Mouse (Mus musculus) kidney, embryonic 16.5 days (tissue): Measurements from ENCODE around the gene B4galnt1. TPM values are rescaled to one million over a fixed set of nuclear protein-coding genes. Genes with fewer than 3 reads are reported as not detected.
"Not testable (repeated sequence)": the region's sequence is repeated elsewhere in the genome, so short reads cannot be mapped to it uniquely, and the experiment has no call there.

Source experiments
- ATAC-seq: fragments of 200-750 bp; cut with Nextera tagmentation; 2 replicates; pipeline ENCODE4 v1.8.0; 2017; ENCODE audit warnings: moderate TSS enrichment; ENCODE audit not compliant: low FRiP score, low TSS enrichment
- H3K27ac ChIP-seq: fragments of 300-500 bp; sonication (generic); 2 replicates; pipeline ENCODE4 v1.5.1; 2014; ENCODE audit warnings: low read length
- H3K27me3 ChIP-seq: fragments of 300-500 bp; sonication (generic); 2 replicates; pipeline ENCODE4 v1.6.1; 2014; ENCODE audit warnings: low read length, control low read depth, mixed read lengths; ENCODE audit not compliant: insufficient read depth
- H3K36me3 ChIP-seq: fragments of 300-500 bp; sonication (generic); 2 replicates; pipeline ENCODE4 v1.6.1; 2014; ENCODE audit warnings: low read length, control low read depth, mixed read lengths; ENCODE audit not compliant: insufficient read depth
- H3K4me1 ChIP-seq: fragments of 300-500 bp; sonication (generic); 2 replicates; pipeline ENCODE4 v1.6.1; 2014; ENCODE audit warnings: low read length, control low read depth, mixed read lengths; ENCODE audit not compliant: insufficient read depth
- H3K4me2 ChIP-seq: fragments of 300-500 bp; sonication (generic); replicated peaks from 2 replicates; pipeline ENCODE4 v1.6.1; 2014; ENCODE audit warnings: low read depth, low read length
- H3K4me3 ChIP-seq: fragments of 300-500 bp; sonication (generic); 2 replicates; pipeline ENCODE4 v1.5.1; 2014; ENCODE audit warnings: mild to moderate bottlenecking, low read length
- H3K9ac ChIP-seq: fragments of 300-500 bp; sonication (generic); replicated peaks from 2 replicates; pipeline ENCODE4 v1.6.1; 2014; ENCODE audit warnings: low read length
- H3K9me3 ChIP-seq: fragments of 300-500 bp; sonication (generic); 2 replicates; pipeline ENCODE4 v1.6.1; 2016; ENCODE audit warnings: low read length, control low read depth
- whole genome bisulfite sequencing: fragments of 180-500 bp; shearing (Covaris S2); extraction: QIAGEN DNeasy Blood & Tissue Kit; methylation state at CpG from one replicate; pipeline ENCODE4 v1.1.7; 2014; 5-methylcytosine and 5-hydroxymethylcytosine counted together
- polyA plus RNA-seq: library from polyadenylated mRNA; unstranded; fragments of >200 nt; fragmentation: Nextera tagmentation; extraction: Ambion mirVana; gene quantifications from 2 replicates; pipeline ENCODE4 v1.2.1, GENCODE M21; 2015

Gene B4galnt1
- polyA plus RNA-seq, 1 experiment from 2014 or later = 7.2 TPM

GRCm38 (mm10) chr10:127126579-127126978, 38.4 kb upstream of the B4galnt1 start:
- peaks cover 7% of the 10 kb centered on the region for H3K4me1 ChIP-seq
- no peak for ATAC-seq
- H3K4me3 ChIP-seq = no peak overlapping the region
- no peaks in the 10 kb centered on the region for H3K9me3 ChIP-seq
- no peaks in the 10 kb centered on the region for H3K27me3 ChIP-seq
- H3K9ac ChIP-seq = no peak overlapping the region
- H3K36me3 ChIP-seq = no peaks in the 10 kb centered on the region
- no peak overlapping the region for H3K27ac ChIP-seq
- no peak overlapping the region for H3K4me2 ChIP-seq
- WGBS = 78% methylated on average over 5 of the region's 5 CpGs

DNA sequence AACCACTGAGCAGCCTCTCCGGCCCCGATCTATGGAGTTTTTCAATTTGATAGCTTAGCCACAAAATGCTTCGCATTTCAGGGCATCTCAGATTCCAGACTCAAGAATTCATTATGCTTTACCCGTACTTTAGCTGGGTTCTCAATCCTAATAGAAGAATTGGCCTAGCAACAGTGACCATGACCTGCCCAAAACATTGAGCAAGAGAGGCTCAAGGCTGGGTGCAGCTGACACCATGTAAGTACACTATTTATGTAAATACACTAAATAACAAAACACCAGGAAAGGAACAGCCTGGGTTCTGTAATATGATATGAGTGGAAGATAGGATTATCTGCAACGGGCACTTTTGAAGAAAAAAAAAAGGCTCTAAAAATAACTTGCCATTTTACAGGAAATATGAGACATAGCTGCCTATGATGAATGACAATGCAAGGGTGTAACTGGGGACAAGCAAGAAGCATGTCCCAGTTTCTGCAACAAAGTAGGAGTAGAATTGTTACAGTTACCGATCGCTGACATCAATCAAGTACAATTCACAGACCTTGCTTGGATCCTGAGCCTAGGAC, 37.2 kb upstream of the B4galnt1 start:
- Histone ChIP-seq H3K9ac (no peak overlapping the region), H3K27ac (no peak overlapping the region), H3K27me3 (no peaks in the 10 kb centered on the region), H3K4me3 (no peak overlapping the region), H3K4me1 (peaks cover 6% of the 10 kb centered on the region), H3K4me2 (no peak overlapping the region), H3K9me3 (no peaks in the 10 kb centered on the region), H3K36me3 (no peaks in the 10 kb centered on the region)
- WGBS = 67% methylated on average over 7 of the region's 7 CpGs
- no peak for ATAC-seq

DNA sequence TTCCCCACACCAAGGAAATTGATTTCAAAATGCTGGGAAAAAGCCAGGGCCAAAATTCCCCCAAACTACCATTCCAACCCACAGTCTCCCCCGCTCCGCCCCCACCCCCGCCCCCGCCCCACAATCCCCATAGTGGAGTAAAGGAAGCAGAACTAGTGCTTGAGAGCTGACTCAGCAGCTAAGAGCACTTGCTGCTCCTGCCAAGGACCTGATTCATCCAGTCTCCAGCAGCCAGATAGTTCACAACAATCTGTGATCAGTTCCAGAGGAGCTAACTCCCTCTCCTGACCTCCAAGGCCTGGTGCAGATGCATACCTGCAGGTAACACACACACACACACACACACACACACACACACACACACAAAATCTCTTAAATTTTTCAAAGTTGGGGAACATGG, 35.6 kb upstream of the B4galnt1 start:
- ATAC-seq = no peak
- H3K9me3 ChIP-seq = no peaks in the 10 kb centered on the region
- no peak overlapping the region for H3K4me2 ChIP-seq
- H3K4me1 ChIP-seq = no peaks in the 10 kb centered on the region
- no peaks in the 10 kb centered on the region for H3K36me3 ChIP-seq
- H3K27ac ChIP-seq = no peak overlapping the region
- H3K4me3 ChIP-seq = no peak overlapping the region
- no peaks in the 10 kb centered on the region for H3K27me3 ChIP-seq
- 76% methylated on average over 4 of the region's 4 CpGs for WGBS
- H3K9ac ChIP-seq = no peak overlapping the region

- whole genome bisulfite sequencing = 53% methylated on average over 5 of the region's 5 CpGs
- H3K36me3 ChIP-seq = no peaks in the 10 kb centered on the region
- no peak overlapping the region for H3K4me2 ChIP-seq
- H3K9me3 ChIP-seq = no peaks in the 10 kb centered on the region
- no peak for ATAC-seq
- H3K4me1 ChIP-seq = no peaks in the 10 kb centered on the region
- no peak overlapping the region for H3K4me3 ChIP-seq
- H3K9ac ChIP-seq = no peak overlapping the region
- H3K27ac ChIP-seq = no peak overlapping the region
- no peaks in the 10 kb centered on the region for H3K27me3 ChIP-seq
These were observed 32.6 kb upstream of the B4galnt1 start for GRCm38 (mm10) chr10:127132469-127132868.

GRCm38 (mm10) chr10:127134394-127135035, 30.5 kb upstream of the B4galnt1 start:
- WGBS = 87% methylated on average over 3 of the region's 3 CpGs
- H3K4me3 ChIP-seq, H3K4me2 ChIP-seq: not testable (repeated sequence)

DNA sequence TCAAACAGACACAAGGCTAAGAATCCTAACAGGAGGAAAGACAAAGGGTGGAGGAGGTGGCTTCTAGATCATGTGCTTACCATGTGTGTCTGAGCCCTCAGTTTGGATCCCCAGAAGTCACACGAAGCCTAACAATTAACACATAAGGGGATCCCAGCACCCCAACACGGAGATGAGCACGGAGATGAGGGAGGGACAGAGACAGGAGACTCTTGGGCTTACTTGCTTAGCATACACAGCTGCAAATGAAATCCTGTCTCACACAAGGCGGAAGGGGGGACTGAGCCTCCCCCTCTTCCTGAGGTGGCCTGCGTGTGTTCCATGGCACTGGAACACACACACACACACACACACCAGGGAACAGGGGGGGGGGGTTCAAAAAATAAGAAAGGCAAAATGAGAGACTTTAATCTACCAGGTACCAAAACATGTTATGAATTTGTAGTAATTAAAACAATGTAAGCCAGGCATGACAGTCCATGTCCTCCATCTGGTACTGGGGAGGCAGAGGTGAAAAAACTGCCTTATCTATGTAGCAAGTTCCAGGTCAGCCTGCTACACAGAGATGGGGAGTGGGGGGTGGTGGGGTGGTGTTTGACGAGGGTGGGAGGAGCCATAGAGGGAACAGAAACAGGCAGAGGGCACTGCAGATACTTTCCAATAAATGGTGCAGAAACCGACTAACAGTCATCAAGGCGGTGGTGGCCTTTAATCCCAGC, 29.7 kb upstream of the B4galnt1 start:
- no peak overlapping the region for H3K27ac ChIP-seq
- no peak for ATAC-seq
- 58% methylated on average over 8 of the region's 8 CpGs for WGBS

More at GRCm38 (mm10) chr10:127134394-127135035, 30.5 kb upstream of the B4galnt1 start:
- H3K36me3 ChIP-seq, H3K27ac ChIP-seq, H3K27me3 ChIP-seq, H3K9me3 ChIP-seq, H3K4me1 ChIP-seq, H3K9ac ChIP-seq, ATAC-seq: not testable (repeated sequence)

DNA sequence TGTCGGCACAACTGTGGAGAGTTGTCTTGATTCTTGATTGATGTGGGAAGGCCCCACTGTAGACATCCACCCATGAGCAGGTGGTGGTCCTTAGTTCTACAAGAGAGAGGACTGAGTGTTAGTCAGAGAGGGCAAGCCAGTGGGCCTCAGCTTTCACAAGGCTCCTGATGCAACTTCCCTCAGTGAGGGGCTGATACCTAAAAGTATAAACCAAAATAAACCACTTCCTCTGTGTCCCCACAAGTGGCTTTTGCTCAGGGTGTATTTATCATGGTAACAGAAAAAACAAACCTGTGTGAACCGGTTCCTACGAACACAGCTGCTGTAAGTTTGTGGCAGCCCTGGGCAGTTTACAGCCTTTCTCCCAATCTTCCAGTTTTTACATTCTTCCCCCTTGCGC, 28.5 kb upstream of the B4galnt1 start:
- 79% methylated on average over 4 of the region's 4 CpGs for WGBS
- no peaks in the 10 kb centered on the region; the same call in 1 of the 2 replicates for H3K9me3 ChIP-seq
- H3K4me2 ChIP-seq = no peak overlapping the region
- no peaks in the 10 kb centered on the region for H3K36me3 ChIP-seq
- H3K4me3 ChIP-seq = no peak overlapping the region
- ATAC-seq = no peak
- H3K9ac ChIP-seq = no peak overlapping the region
- no peaks in the 10 kb centered on the region for H3K4me1 ChIP-seq
- no peaks in the 10 kb centered on the region for H3K27me3 ChIP-seq
- H3K27ac ChIP-seq = no peak overlapping the region

More for the DNA sequence above, 29.7 kb upstream of the B4galnt1 start:
- H3K4me2 ChIP-seq = no peak overlapping the region
- H3K9ac ChIP-seq = no peak overlapping the region
- H3K27me3 ChIP-seq = no peaks in the 10 kb centered on the region
- H3K36me3 ChIP-seq = no peaks in the 10 kb centered on the region
- H3K4me1 ChIP-seq = no peaks in the 10 kb centered on the region
- H3K9me3 ChIP-seq = no peaks in the 10 kb centered on the region; the same call in 1 of the 2 replicates
- no peak overlapping the region for H3K4me3 ChIP-seq

DNA sequence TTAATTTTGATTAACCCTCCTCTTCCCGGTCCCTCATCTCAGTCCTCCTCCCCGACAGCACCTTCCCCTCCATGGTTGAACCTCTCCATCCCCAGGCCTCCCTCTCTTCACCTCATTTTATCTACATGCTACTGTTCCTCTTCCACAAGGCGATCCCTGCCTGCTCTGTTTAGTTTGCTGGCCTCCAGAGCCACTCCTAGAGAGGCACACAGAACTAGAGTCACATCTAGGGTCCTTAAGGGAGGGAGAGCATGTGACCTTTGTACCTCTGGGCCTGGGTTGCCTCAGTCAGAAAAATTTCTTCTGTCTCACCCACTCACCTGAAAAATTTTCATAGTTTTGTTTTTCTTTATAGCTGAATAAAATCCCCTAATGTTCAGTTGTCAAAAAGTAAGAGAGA, 27.1 kb upstream of the B4galnt1 start:
- no peak for ATAC-seq
- Histone ChIP-seq H3K4me2 (no peak overlapping the region), H3K27me3 (no peaks in the 10 kb centered on the region), H3K9ac (no peak overlapping the region), H3K27ac (no peak overlapping the region), H3K4me3 (no peak overlapping the region), H3K9me3 (no peaks in the 10 kb centered on the region; the same call in 1 of the 2 replicates), H3K4me1 (no peaks in the 10 kb centered on the region), H3K36me3 (no peaks in the 10 kb centered on the region)
- WGBS = 83% methylated on average over 3 of the region's 3 CpGs

DNA sequence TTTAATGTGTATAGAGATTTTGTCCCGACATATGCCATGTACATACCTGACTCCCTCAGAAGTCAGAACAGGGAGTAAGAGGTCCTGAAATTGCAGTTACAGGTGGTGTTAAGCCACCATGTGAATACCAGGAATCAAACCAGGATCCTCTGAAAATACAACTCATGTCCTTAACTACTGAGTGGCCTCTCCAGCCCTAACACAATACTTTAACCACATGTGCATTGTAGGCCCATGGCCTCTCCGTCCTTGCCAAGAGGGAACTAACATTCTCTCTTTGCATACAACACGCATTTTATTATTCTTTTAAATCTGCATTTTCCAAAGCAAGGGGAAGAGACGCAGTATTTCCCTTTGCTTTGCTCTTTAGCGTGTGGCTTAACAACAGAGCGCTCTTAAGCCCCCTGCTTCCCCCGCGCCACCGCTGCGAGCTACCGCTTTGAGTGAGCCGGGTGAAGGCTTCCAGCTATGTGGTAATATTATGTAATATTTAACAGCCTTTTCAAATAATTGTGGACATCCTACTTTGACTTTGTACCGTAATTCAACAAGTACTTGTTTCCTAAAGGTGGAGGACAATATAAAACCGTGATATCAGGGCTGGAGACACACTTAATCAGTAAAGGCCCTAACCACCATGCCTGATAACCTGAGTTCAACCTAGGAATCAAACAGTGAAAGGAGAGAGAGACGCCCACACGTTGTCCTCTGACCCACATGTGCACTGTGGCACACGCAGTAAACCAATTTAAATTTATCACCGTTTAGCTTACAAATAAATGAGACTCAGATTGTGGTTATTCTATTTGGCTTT, 26.5 kb upstream of the B4galnt1 start:
- H3K4me3 ChIP-seq = no peak overlapping the region
- no peaks in the 10 kb centered on the region for H3K36me3 ChIP-seq
- no peak overlapping the region for H3K9ac ChIP-seq
- H3K27ac ChIP-seq = no peak overlapping the region
- H3K9me3 ChIP-seq = no peaks in the 10 kb centered on the region; the same call in 1 of the 2 replicates
- H3K4me1 ChIP-seq = no peaks in the 10 kb centered on the region
- H3K4me2 ChIP-seq = no peak overlapping the region
- no peak for ATAC-seq
- H3K27me3 ChIP-seq = no peaks in the 10 kb centered on the region
- 79% methylated on average over 18 of the region's 18 CpGs for WGBS
